8 mouse cellular contexts compared by ENCODE assay signal in the genomic region with DNA sequence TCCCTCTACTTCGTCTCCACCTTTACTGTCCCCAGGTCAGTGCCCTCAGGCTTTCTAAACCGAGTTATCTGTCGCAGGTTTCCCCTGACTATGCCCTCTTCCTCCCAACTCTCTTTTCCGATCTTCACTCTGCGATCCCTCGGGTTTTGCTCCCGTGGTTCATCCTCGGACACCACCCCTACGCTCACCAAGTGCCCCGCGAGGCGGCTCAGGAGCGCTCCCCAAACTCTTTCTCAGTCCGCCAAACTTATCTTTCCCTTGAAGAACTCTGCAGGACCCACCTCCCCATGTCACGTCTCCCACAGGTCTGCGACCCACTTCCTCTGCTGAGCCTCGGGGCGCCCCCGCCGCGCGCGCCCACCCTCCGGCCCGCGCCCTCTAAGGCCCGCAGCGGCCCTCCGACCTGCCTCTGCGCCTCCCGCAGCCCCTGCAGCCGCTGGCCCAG. TPM values are rescaled to one million over a fixed set of nuclear protein-coding genes. Genes with fewer than 3 reads are reported as not detected.
A peak's percentile ranks its signal among the peaks of the same experiment; 100 is the strongest.
DNase-seq lines count a peak whose midpoint lies in the region; ATAC-seq and TF ChIP-seq lines count a peak whose summit lies in the region.

No protein-coding gene starts in this region.

- H3K36me3 ChIP-seq in kidney, embryonic 16.5 days (ENCODE audit: insufficient read depth, low read length) = no peaks in the 10 kb centered on the region
- no peaks in the 10 kb centered on the region for H3K36me3 ChIP-seq in forebrain, embryonic 14.5 days (ENCODE audit: control insufficient read depth, insufficient read depth, low read length)
- H3K36me3 ChIP-seq in limb, embryonic 11.5 days (ENCODE audit: control insufficient read depth, insufficient read depth, low read length) = no peaks in the 10 kb centered on the region
- no peaks in the 10 kb centered on the region for H3K36me3 ChIP-seq in midbrain, embryonic 16.5 days (ENCODE audit: control insufficient read depth, insufficient read depth, low read length)

- peak overlapping the region; percentile 92 for H3K4me3 ChIP-seq in kidney, embryonic 16.5 days (ENCODE audit: low read length)
- H3K4me3 ChIP-seq in forebrain, embryonic 14.5 days (ENCODE audit: low read depth, low read length) = peak overlapping the region; percentile 76
- H3K4me3 ChIP-seq in limb, embryonic 11.5 days (ENCODE audit: low read depth, low read length) = peak overlapping the region; percentile 84
- peak overlapping the region; percentile 76 for H3K4me3 ChIP-seq in midbrain, embryonic 16.5 days (ENCODE audit: low read depth, low read length)

- TF ChIP-seq CTCF in Patski (IDR thresholded peaks at IDR 0.05) = no peak

- peak overlapping the region; percentile 54 for H3K4me2 ChIP-seq in kidney, embryonic 16.5 days (replicated peaks; ENCODE audit: low read depth, low read length)
- peak overlapping the region; percentile 74 for H3K4me2 ChIP-seq in forebrain, embryonic 14.5 days (ENCODE audit: low read length)
- peak overlapping the region; percentile 64 for H3K4me2 ChIP-seq in limb, embryonic 11.5 days (ENCODE audit: low read depth, severe bottlenecking)
- peak overlapping the region; percentile 76 for H3K4me2 ChIP-seq in midbrain, embryonic 16.5 days (ENCODE audit: low read length)

- H3K9me3 ChIP-seq in kidney, embryonic 16.5 days (ENCODE audit: low read length) = no peaks in the 10 kb centered on the region
- no peaks in the 10 kb centered on the region for H3K9me3 ChIP-seq in forebrain, embryonic 14.5 days (replicated peaks; ENCODE audit: control insufficient read depth, low read length)
- no peaks in the 10 kb centered on the region for H3K9me3 ChIP-seq in limb, embryonic 11.5 days (ENCODE audit: control insufficient read depth, low read length)
- no peaks in the 10 kb centered on the region for H3K9me3 ChIP-seq in midbrain, embryonic 16.5 days (replicated peaks; ENCODE audit: control insufficient read depth, low read length, poor library complexity, severe bottlenecking)

- peak overlapping the region; percentile 95 for H3K9ac ChIP-seq in kidney, embryonic 16.5 days (replicated peaks; ENCODE audit: low read length)
- peak overlapping the region; percentile 84 for H3K9ac ChIP-seq in forebrain, embryonic 14.5 days (ENCODE audit: low read length)
- peak overlapping the region; percentile 98 for H3K9ac ChIP-seq in limb, embryonic 11.5 days (ENCODE audit: low read length)
- H3K9ac ChIP-seq in midbrain, embryonic 16.5 days (ENCODE audit: low read depth, low read length) = peak overlapping the region; percentile 77

- POLR2A ChIA-PET in Patski (lab: Charles Lee) = interaction anchor here (0.7 to 1.6 kb wide), 3 partner anchors 9 to 120 kb away, joined by 3 to 6 read pairs (median 4); no protein-coding TSS in a partner anchor

- peak; percentile 62 for ATAC-seq in kidney, embryonic 16.5 days (ENCODE audit: low FRiP score, low TSS enrichment)
- ATAC-seq in Patski = peak; percentile 48
- ATAC-seq in forebrain, embryonic 14.5 days = no peak; the same call in 1 of the 2 replicates
- ATAC-seq in limb, embryonic 11.5 days (ENCODE audit: insufficient number of reproducible peaks, low FRiP score, low TSS enrichment, low read depth) = no peak; the same call in 1 of the 2 replicates
- ATAC-seq in midbrain, embryonic 16.5 days = peak; percentile 44; the same call in 1 of the 2 replicates

- DNase-seq in kidney, adult 9 months = no peak
- no peak for DNase-seq in Patski (ENCODE audit: low read depth, low spot score)
- DNase-seq in forebrain, embryonic 14.5 days (ENCODE audit: low spot score) = no peak
- DNase-seq in limb, embryonic 11.5 days (ENCODE audit: low spot score) = no peak
- no peak for DNase-seq in frontal cortex, postnatal 25 days (ENCODE audit: low spot score in 2 of 2)
- no peak for DNase-seq in retina, postnatal 1 day

- H3K4me1 ChIP-seq in kidney, embryonic 16.5 days (ENCODE audit: insufficient read depth, low read length) = peaks cover 14% of the 10 kb centered on the region
- peaks cover 6% of the 10 kb centered on the region for H3K4me1 ChIP-seq in forebrain, embryonic 14.5 days (ENCODE audit: control insufficient read depth, insufficient read depth, low read length)
- peaks cover 9% of the 10 kb centered on the region; the same call in 1 of the 2 replicates for H3K4me1 ChIP-seq in limb, embryonic 11.5 days (ENCODE audit: control insufficient read depth, insufficient read depth, low read length)
- peaks cover 8% of the 10 kb centered on the region; the same call in 1 of the 2 replicates for H3K4me1 ChIP-seq in midbrain, embryonic 16.5 days (ENCODE audit: control insufficient read depth, insufficient read depth, low read length)

- in situ Hi-C loops in Patski (cut with MboI; ENCODE audit: low pct_unique_long_range_greater_than_20kb) = loop anchor here (5.0 kb wide), 1 partner anchor 38 kb away; no protein-coding TSS in a partner anchor

- no peaks in the 10 kb centered on the region for H3K27me3 ChIP-seq in kidney, embryonic 16.5 days (ENCODE audit: insufficient read depth, low read length)
- no peaks in the 10 kb centered on the region for H3K27me3 ChIP-seq in Patski
- H3K27me3 ChIP-seq in forebrain, embryonic 14.5 days (replicated peaks; ENCODE audit: control insufficient read depth, insufficient read depth, low read length) = no peaks in the 10 kb centered on the region
- H3K27me3 ChIP-seq in limb, embryonic 11.5 days (ENCODE audit: control insufficient read depth, insufficient read depth, low read length) = no peaks in the 10 kb centered on the region
- H3K27me3 ChIP-seq in midbrain, embryonic 16.5 days (ENCODE audit: control insufficient read depth, insufficient read depth, low read depth, low read length) = no peaks in the 10 kb centered on the region

- WGBS in kidney, embryonic 16.5 days = 1% methylated on average over 24 of the region's 32 CpGs
- WGBS in forebrain, embryonic 14.5 days = under 1% methylated on average over 32 of the region's 32 CpGs
- WGBS in limb, embryonic 11.5 days = under 1% methylated on average over 32 of the region's 32 CpGs
- WGBS in midbrain, embryonic 16.5 days = under 1% methylated on average over 32 of the region's 32 CpGs

- CTCF ChIA-PET in Patski (lab: Charles Lee) = no interaction called here

- peak overlapping the region; percentile 93 for H3K27ac ChIP-seq in kidney, embryonic 16.5 days (ENCODE audit: low read length)
- H3K27ac ChIP-seq in forebrain, embryonic 14.5 days (ENCODE audit: low read depth, low read length) = peak overlapping the region; percentile 74
- peak overlapping the region; percentile 93 for H3K27ac ChIP-seq in limb, embryonic 11.5 days (replicated peaks; ENCODE audit: low read depth, low read length)
- H3K27ac ChIP-seq in midbrain, embryonic 16.5 days (ENCODE audit: low read length) = peak overlapping the region; percentile 74

RNA-seq across cellular contexts. Expression of a gene that starts 0.4 kb away (rescaled TPM):
- polyA plus RNA-seq in kidney, embryonic 16.5 days (2015; fragmentation: Nextera tagmentation; extraction: Ambion mirVana) = 39.0 and 39.5 TPM in 2 replicates
- 27.9 TPM for polyA plus RNA-seq in Patski (2021)
- 17.6 and 18.7 TPM in 2 replicates for polyA plus RNA-seq in forebrain, embryonic 14.5 days (2014; fragmentation: Nextera tagmentation; extraction: Ambion mirVana)
- 52.8 and 62.3 TPM in 2 replicates for polyA plus RNA-seq in limb, embryonic 11.5 days (2014; fragmentation: Nextera tagmentation; extraction: Ambion mirVana)
- 10.4 and 12.7 TPM in 2 replicates for polyA plus RNA-seq in midbrain, embryonic 16.5 days (2015; fragmentation: Nextera tagmentation; extraction: Ambion mirVana)

RNA-seq across cellular contexts. Expression of a gene that starts 8.8 kb away (rescaled TPM):
- polyA plus RNA-seq in kidney, embryonic 16.5 days (2015; fragmentation: Nextera tagmentation; extraction: Ambion mirVana) = 8.3 and 10.5 TPM in 2 replicates
- 4.5 TPM for polyA plus RNA-seq in Patski (2021)
- 8.8 and 9.0 TPM in 2 replicates for polyA plus RNA-seq in forebrain, embryonic 14.5 days (2014; fragmentation: Nextera tagmentation; extraction: Ambion mirVana)
- polyA plus RNA-seq in limb, embryonic 11.5 days (2014; fragmentation: Nextera tagmentation; extraction: Ambion mirVana) = 23.4 and 25.6 TPM in 2 replicates
- polyA plus RNA-seq in midbrain, embryonic 16.5 days (2015; fragmentation: Nextera tagmentation; extraction: Ambion mirVana) = 4.3 and 5.1 TPM in 2 replicates

Comparison
In these comparisons a context has a peak if more than half of its experiments do, and no peak if none do; other contexts are left out.
1. ATAC-seq: peak in kidney, embryonic 16.5 days (single experiment), Patski (single experiment) and midbrain, embryonic 16.5 days (single experiment); none in forebrain, embryonic 14.5 days (single experiment) and limb, embryonic 11.5 days (single experiment).
2. Peak in every context shown above with its lines, with median percentiles within 50 percentile points of each other: H3K27ac ChIP-seq, H3K4me2 ChIP-seq, H3K4me3 ChIP-seq and H3K9ac ChIP-seq.